Mouse (Mus musculus) E14TG2a.4 (cell line): ENCODE measurements around the gene Med23.

Experiments
- CTCF ChIP-seq: conservative IDR thresholded peaks from 2 replicates; pipeline ENCODE4 v1.5.1; 2014; ENCODE audit warnings: low read length
- NANOG ChIP-seq: IDR thresholded peaks from 2 replicates; pipeline ENCODE4 v1.6.1; 2014; ENCODE audit warnings: borderline replicate concordance, low read length, mixed read lengths

DNA sequence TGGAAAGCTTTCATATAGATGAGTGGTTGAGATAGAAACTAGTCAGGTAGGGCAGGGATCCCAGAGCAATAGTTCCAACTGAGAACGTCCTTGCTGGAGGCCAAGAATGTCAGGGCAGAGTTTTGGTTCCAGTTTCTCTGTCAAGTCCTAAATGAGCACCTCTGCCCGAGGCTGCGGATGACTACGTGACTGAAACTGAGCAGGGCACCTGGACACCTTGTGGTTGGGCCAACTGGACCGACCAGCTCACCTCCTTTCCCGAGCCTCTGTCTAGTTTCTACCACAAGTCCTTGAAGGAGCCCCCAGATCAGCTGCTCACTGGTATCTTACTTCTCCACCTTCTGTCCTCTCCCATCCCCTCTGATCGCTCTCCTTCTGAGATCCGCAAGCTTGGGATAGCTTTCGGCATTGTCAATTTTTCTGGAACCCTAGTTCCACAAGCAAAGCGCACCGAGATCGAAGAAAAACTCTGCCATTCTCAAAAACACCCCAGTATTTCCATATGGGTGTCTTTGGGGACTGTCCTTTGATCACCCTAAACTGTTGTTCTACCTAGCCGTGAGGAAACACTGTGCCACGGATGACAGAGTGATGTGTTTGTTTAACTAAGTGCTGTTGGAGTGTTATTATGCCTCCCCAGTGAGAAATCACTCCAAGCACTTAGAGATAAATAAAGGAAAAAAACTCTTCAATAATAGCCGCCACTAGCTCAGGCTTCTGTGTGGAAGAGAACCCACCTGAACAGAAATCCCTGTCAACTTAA is 88.7 kb downstream of the Med23 start:
- TF ChIP-seq CTCF, result no peak
- TF ChIP-seq NANOG, result no peak
